Mouse (Mus musculus): ENCODE results near the gene Exoc5. TPM values are rescaled to one million over a fixed set of nuclear protein-coding genes. Genes with fewer than 3 reads are reported as not detected.
A peak's percentile ranks its signal among the peaks of the same experiment; 100 is the strongest.

Exoc5 gene
- polyA plus RNA-seq, 1 experiment from 2014 or later: 66.1 TPM

- H3K9me3 ChIP-seq (ENCODE audit: low read depth, low read length): no peaks in the 10 kb centered on the region
- no peak overlapping the region for H3K4me2 ChIP-seq
- ATAC-seq (ENCODE audit: insufficient read depth) (no peak), DNase-seq (no peak)
- H3K4me3 ChIP-seq (ENCODE audit: low read depth, low read length): no peak overlapping the region
- H3K27ac ChIP-seq (ENCODE audit: low read depth): no peak overlapping the region
- no peak for TF ChIP-seq CTCF (IDR thresholded peaks at IDR 0.05; ENCODE audit: low read depth)
- H3K27me3 ChIP-seq (ENCODE audit: insufficient read depth, low read length): no peaks in the 10 kb centered on the region
- peaks cover 22% of the 10 kb centered on the region; the same call in 1 of the 2 replicates for H3K36me3 ChIP-seq (ENCODE audit: insufficient read depth)
- no peaks in the 10 kb centered on the region for H3K4me1 ChIP-seq (ENCODE audit: insufficient read depth)
- 93% methylated on average over 2 of the region's 2 CpGs for WGBS
- H3K9ac ChIP-seq: no peak overlapping the region
Measured at GRCm38 (mm10) chr14:49078820-49079219, 12.4 kb upstream of the Exoc5 start.

- Histone ChIP-seq H3K27me3 (ENCODE audit: insufficient read depth, low read length) (no peaks in the 10 kb centered on the region), H3K9me3 (ENCODE audit: low read depth, low read length) (no peaks in the 10 kb centered on the region), H3K4me1 (ENCODE audit: insufficient read depth) (no peaks in the 10 kb centered on the region), H3K4me2 (no peak overlapping the region), H3K27ac (ENCODE audit: low read depth) (no peak overlapping the region), H3K36me3 (ENCODE audit: insufficient read depth) (peaks cover 11% of the 10 kb centered on the region; the same call in 1 of the 2 replicates), H3K4me3 (ENCODE audit: low read depth, low read length) (no peak overlapping the region), H3K9ac (no peak overlapping the region)
- TF ChIP-seq CTCF (IDR thresholded peaks at IDR 0.05; ENCODE audit: low read depth): no peak
- DNase-seq (no peak), ATAC-seq (ENCODE audit: insufficient read depth) (no peak)
- WGBS: 61% methylated on average over 2 of the region's 2 CpGs
Measured at GRCm38 (mm10) chr14:49074361-49074760, 7.9 kb upstream of the Exoc5 start.

GRCm38 (mm10) chr14:49073896-49074295 lies 7.4 kb upstream of the Exoc5 start:
- Histone ChIP-seq H3K4me3 (ENCODE audit: low read depth, low read length) (no peak overlapping the region), H3K9ac (no peak overlapping the region), H3K27me3 (ENCODE audit: insufficient read depth, low read length) (no peaks in the 10 kb centered on the region), H3K4me1 (ENCODE audit: insufficient read depth) (no peaks in the 10 kb centered on the region), H3K9me3 (ENCODE audit: low read depth, low read length) (no peaks in the 10 kb centered on the region), H3K36me3 (ENCODE audit: insufficient read depth) (peaks cover 11% of the 10 kb centered on the region; the same call in 1 of the 2 replicates), H3K4me2 (no peak overlapping the region), H3K27ac (ENCODE audit: low read depth) (no peak overlapping the region)
- no peak for TF ChIP-seq CTCF (IDR thresholded peaks at IDR 0.05; ENCODE audit: low read depth)
- WGBS: 94% methylated on average over 7 of the region's 7 CpGs
- no peak for DNase-seq
- ATAC-seq (ENCODE audit: insufficient read depth): no peak

- no peaks in the 10 kb centered on the region for H3K27me3 ChIP-seq (ENCODE audit: insufficient read depth, low read length)
- H3K4me2 ChIP-seq: no peak overlapping the region
- no peak overlapping the region for H3K4me3 ChIP-seq (ENCODE audit: low read depth, low read length)
- no peak for TF ChIP-seq CTCF (IDR thresholded peaks at IDR 0.05; ENCODE audit: low read depth)
- WGBS: 81% methylated on average over 2 of the region's 2 CpGs
- no peak overlapping the region for H3K9ac ChIP-seq
- H3K9me3 ChIP-seq (ENCODE audit: low read depth, low read length): no peaks in the 10 kb centered on the region
- no peak overlapping the region for H3K27ac ChIP-seq (ENCODE audit: low read depth)
- DNase-seq (no peak), ATAC-seq (ENCODE audit: insufficient read depth) (no peak)
- H3K36me3 ChIP-seq (ENCODE audit: insufficient read depth): peaks cover 11% of the 10 kb centered on the region; the same call in 1 of the 2 replicates
- H3K4me1 ChIP-seq (ENCODE audit: insufficient read depth): no peaks in the 10 kb centered on the region
Measured at GRCm38 (mm10) chr14:49072837-49073236, 6.4 kb upstream of the Exoc5 start.

GRCm38 (mm10) chr14:49065529-49066273 lies 752 bp downstream of the Exoc5 start, which contains the start of gene Ap5m1:
Gene Ap5m1 (plus strand): TSS chr14:49066097.
- Histone ChIP-seq H3K9ac (peak within 1 kb of the TSS; percentile 93), H3K4me3 (ENCODE audit: low read depth, low read length) (peak within 1 kb of the TSS; percentile 91), H3K27ac (ENCODE audit: low read depth) (peak within 1 kb of the TSS; percentile 99), H3K27me3 (ENCODE audit: insufficient read depth, low read length) (no peaks in the 10 kb centered on the region), H3K4me1 (ENCODE audit: insufficient read depth) (peaks cover 11% of the 10 kb centered on the region), H3K4me2 (peak within 1 kb of the TSS; percentile 79), H3K9me3 (ENCODE audit: low read depth, low read length) (no peaks in the 10 kb centered on the region), H3K36me3 (ENCODE audit: insufficient read depth) (no peaks in the 10 kb centered on the region)
- no peak for TF ChIP-seq CTCF (IDR thresholded peaks at IDR 0.05; ENCODE audit: low read depth)
- DNase-seq (peak; percentile 47), ATAC-seq (ENCODE audit: insufficient read depth) (peak; percentile 67)
- under 1% methylated on average over 50 of the region's 62 CpGs for whole genome bisulfite sequencing

GRCm38 (mm10) chr14:49063838-49064237 lies 2.6 kb downstream of the Exoc5 start:
- DNase-seq (no peak), ATAC-seq (ENCODE audit: insufficient read depth) (no peak)
- Histone ChIP-seq H3K4me2 (no peak overlapping the region), H3K27me3 (ENCODE audit: insufficient read depth, low read length) (no peaks in the 10 kb centered on the region), H3K36me3 (ENCODE audit: insufficient read depth) (no peaks in the 10 kb centered on the region), H3K9ac (no peak overlapping the region), H3K9me3 (ENCODE audit: low read depth, low read length) (no peaks in the 10 kb centered on the region), H3K4me3 (ENCODE audit: low read depth, low read length) (no peak overlapping the region), H3K27ac (ENCODE audit: low read depth) (no peak overlapping the region), H3K4me1 (ENCODE audit: insufficient read depth) (peaks cover 11% of the 10 kb centered on the region)
- no peak for TF ChIP-seq CTCF (IDR thresholded peaks at IDR 0.05; ENCODE audit: low read depth)
- 73% methylated on average over 2 of the region's 2 CpGs for WGBS

- no peak overlapping the region for H3K9ac ChIP-seq
- no peak overlapping the region for H3K27ac ChIP-seq (ENCODE audit: low read depth)
- peaks cover 10% of the 10 kb centered on the region; the same call in 1 of the 2 replicates for H3K36me3 ChIP-seq (ENCODE audit: insufficient read depth)
- no peak overlapping the region for H3K4me3 ChIP-seq (ENCODE audit: low read depth, low read length)
- no peak for ATAC-seq (ENCODE audit: insufficient read depth)
- TF ChIP-seq CTCF (IDR thresholded peaks at IDR 0.05; ENCODE audit: low read depth): no peak
- H3K4me2 ChIP-seq: no peak overlapping the region
- no peaks in the 10 kb centered on the region for H3K4me1 ChIP-seq (ENCODE audit: insufficient read depth)
- DNase-seq: no peak
- no peaks in the 10 kb centered on the region for H3K27me3 ChIP-seq (ENCODE audit: insufficient read depth, low read length)
- H3K9me3 ChIP-seq (ENCODE audit: low read depth, low read length): no peaks in the 10 kb centered on the region
Measured at GRCm38 (mm10) chr14:49049492-49049891, 17.0 kb downstream of the Exoc5 start.
